Mouse (Mus musculus) embryonic facial prominence, embryonic 12.5 days (tissue): Measurements from ENCODE around the gene Chd2. TPM values are rescaled to one million over a fixed set of nuclear protein-coding genes. Genes with fewer than 3 reads are reported as not detected.

Experiments used
- ATAC-seq: fragments of 200-750 bp; cut with Nextera tagmentation; 2 replicates; pipeline ENCODE4 v1.8.0; 2017; ENCODE audit not compliant: insufficient number of reproducible peaks, insufficient read depth, low FRiP score, low TSS enrichment
- H3K27ac ChIP-seq: fragments of 300-500 bp; sonication (generic); 2 replicates; pipeline ENCODE4 v1.5.1; 2016; ENCODE audit warnings: mild to moderate bottlenecking
- H3K27me3 ChIP-seq: fragments of 300-500 bp; sonication (generic); 2 replicates; pipeline ENCODE4 v1.6.1; 2016; ENCODE audit warnings: mild to moderate bottlenecking, moderate library complexity
- H3K36me3 ChIP-seq: fragments of 300-500 bp; sonication (generic); 2 replicates; pipeline ENCODE4 v1.6.1; 2016; ENCODE audit warnings: mild to moderate bottlenecking
- H3K4me1 ChIP-seq: fragments of 300-500 bp; sonication (generic); 2 replicates; pipeline ENCODE4 v1.6.1; 2016
- H3K4me2 ChIP-seq: fragments of 300-500 bp; sonication (generic); replicated peaks from 2 replicates; pipeline ENCODE4 v1.6.1; 2016; ENCODE audit warnings: mild to moderate bottlenecking, moderate library complexity
- H3K4me3 ChIP-seq: fragments of 300-500 bp; sonication (generic); 2 replicates; pipeline ENCODE4 v1.5.1; 2016; ENCODE audit warnings: mild to moderate bottlenecking
- H3K9ac ChIP-seq: fragments of 300-500 bp; sonication (generic); 2 replicates; pipeline ENCODE4 v1.6.1; 2016; ENCODE audit warnings: mild to moderate bottlenecking, moderate library complexity
- H3K9me3 ChIP-seq: fragments of 300-500 bp; sonication (generic); 2 replicates; pipeline ENCODE4 v1.6.1; 2016; ENCODE audit warnings: mild to moderate bottlenecking, moderate library complexity
- WGBS: fragments of 180-500 bp; shearing (Covaris S2); methylation state at CpG from one replicate; pipeline ENCODE4 v1.1.7; 2016; 5-methylcytosine and 5-hydroxymethylcytosine counted together
- polyA plus RNA-seq: library from polyadenylated mRNA; unstranded; fragments of >200 nt; fragmentation: Nextera tagmentation; extraction: Ambion mirVana; gene quantifications from 2 replicates; pipeline ENCODE4 v1.2.1, GENCODE M21; 2016

The Chd2 gene
- polyA plus RNA-seq, 1 experiment from 2014 or later = 65.0 TPM

- WGBS = 83% methylated on average over 2 of the region's 2 CpGs
- Histone ChIP-seq H3K4me1 (no peaks in the 10 kb centered on the region), H3K27me3 (no peaks in the 10 kb centered on the region), H3K4me2 (no peak overlapping the region), H3K36me3 (peaks cover 83% of the 10 kb centered on the region), H3K9me3 (no peaks in the 10 kb centered on the region), H3K27ac (no peak overlapping the region), H3K9ac (no peak overlapping the region), H3K4me3 (no peak overlapping the region)
- ATAC-seq = no peak
Measured at GRCm38 (mm10) chr7:73512422-73512821, 29.2 kb downstream of the Chd2 start.

- H3K4me3 ChIP-seq = no peak overlapping the region
- no peak for ATAC-seq
- H3K4me1 ChIP-seq = no peaks in the 10 kb centered on the region
- no peak overlapping the region for H3K4me2 ChIP-seq
- peaks cover 77% of the 10 kb centered on the region for H3K36me3 ChIP-seq
- H3K27ac ChIP-seq = no peak overlapping the region
- WGBS = 87% methylated on average over 2 of the region's 2 CpGs
- no peaks in the 10 kb centered on the region for H3K27me3 ChIP-seq
- H3K9me3 ChIP-seq = no peaks in the 10 kb centered on the region
- no peak overlapping the region for H3K9ac ChIP-seq
Measured at GRCm38 (mm10) chr7:73508688-73509087, 32.9 kb downstream of the Chd2 start.

GRCm38 (mm10) chr7:73507491-73507890 lies 34.1 kb downstream of the Chd2 start:
- Histone ChIP-seq H3K4me2 (no peak overlapping the region), H3K9me3 (no peaks in the 10 kb centered on the region), H3K27ac (no peak overlapping the region), H3K9ac (no peak overlapping the region), H3K27me3 (no peaks in the 10 kb centered on the region), H3K4me3 (no peak overlapping the region), H3K36me3 (peaks cover 74% of the 10 kb centered on the region), H3K4me1 (no peaks in the 10 kb centered on the region)
- ATAC-seq = no peak
- WGBS = 91% methylated on average over 6 of the region's 6 CpGs

- ATAC-seq = no peak
- Histone ChIP-seq H3K4me3 (no peak overlapping the region), H3K9ac (no peak overlapping the region), H3K4me2 (no peak overlapping the region), H3K36me3 (peaks cover 75% of the 10 kb centered on the region), H3K4me1 (no peaks in the 10 kb centered on the region), H3K27me3 (no peaks in the 10 kb centered on the region), H3K9me3 (no peaks in the 10 kb centered on the region), H3K27ac (no peak overlapping the region)
- 92% methylated on average over 1 of the region's 1 CpGs for WGBS
Measured at GRCm38 (mm10) chr7:73506852-73507251, 34.8 kb downstream of the Chd2 start.

DNA sequence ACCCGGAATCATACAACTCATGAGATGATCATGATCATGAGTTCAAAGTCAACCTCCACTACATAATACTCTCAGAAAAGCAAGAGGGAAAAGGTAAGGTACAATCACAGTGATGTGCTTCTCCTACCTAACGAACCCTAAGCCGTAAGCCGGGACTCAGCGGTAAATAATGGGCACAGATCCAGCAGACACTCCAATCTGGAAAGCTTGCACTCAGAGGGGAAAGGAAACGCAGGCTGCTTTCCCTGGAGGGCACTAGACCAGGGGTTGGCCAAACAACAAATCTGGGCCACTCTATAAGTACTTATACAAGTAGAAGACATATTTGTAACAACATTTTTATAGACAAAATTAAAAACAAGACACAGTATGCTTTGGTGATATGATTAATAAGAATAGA lies 36.4 kb downstream of the Chd2 start:
- Histone ChIP-seq H3K36me3 (peaks cover 79% of the 10 kb centered on the region), H3K27me3 (no peaks in the 10 kb centered on the region), H3K4me2 (no peak overlapping the region), H3K9ac (no peak overlapping the region), H3K9me3 (no peaks in the 10 kb centered on the region), H3K4me3 (no peak overlapping the region), H3K27ac (no peak overlapping the region), H3K4me1 (no peaks in the 10 kb centered on the region)
- no peak for ATAC-seq
- whole genome bisulfite sequencing = 95% methylated on average over 6 of the region's 6 CpGs

- Histone ChIP-seq H3K27me3 (no peaks in the 10 kb centered on the region), H3K36me3 (peaks cover 79% of the 10 kb centered on the region), H3K4me1 (no peaks in the 10 kb centered on the region), H3K4me2 (no peak overlapping the region), H3K9ac (no peak overlapping the region), H3K27ac (no peak overlapping the region), H3K9me3 (no peaks in the 10 kb centered on the region), H3K4me3 (no peak overlapping the region)
- ATAC-seq = no peak
- 83% methylated on average over 2 of the region's 2 CpGs for WGBS
Measured at GRCm38 (mm10) chr7:73498200-73498599, 43.4 kb downstream of the Chd2 start.

GRCm38 (mm10) chr7:73489261-73489660 lies 52.4 kb downstream of the Chd2 start:
- Histone ChIP-seq H3K36me3 (peaks cover 78% of the 10 kb centered on the region), H3K9me3 (no peaks in the 10 kb centered on the region), H3K27me3 (no peaks in the 10 kb centered on the region), H3K27ac (no peak overlapping the region), H3K4me2 (no peak overlapping the region), H3K4me3 (no peak overlapping the region), H3K4me1 (no peaks in the 10 kb centered on the region), H3K9ac (no peak overlapping the region)
- WGBS = 85% methylated on average over 5 of the region's 5 CpGs
- ATAC-seq = no peak

DNA sequence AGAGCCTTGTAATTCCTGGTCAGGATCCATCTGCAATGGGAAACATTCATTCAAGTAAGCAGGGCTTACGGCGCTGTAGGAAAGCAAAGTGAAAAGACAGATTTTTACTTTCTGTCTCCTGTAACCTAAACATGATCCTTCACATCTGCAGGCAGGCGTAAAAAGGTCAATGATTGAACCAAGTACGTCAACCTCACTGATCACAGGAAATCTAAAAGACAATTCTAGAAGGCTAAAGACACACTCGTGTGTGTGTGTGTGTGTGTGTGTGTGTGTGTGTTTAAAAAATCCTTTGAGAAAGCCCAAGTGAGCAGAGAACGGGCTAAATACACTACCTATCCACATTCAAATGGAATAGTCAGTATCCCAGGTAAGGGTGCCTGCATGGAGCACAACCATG lies 60.5 kb downstream of the Chd2 start:
- peaks cover 83% of the 10 kb centered on the region for H3K36me3 ChIP-seq
- no peaks in the 10 kb centered on the region for H3K27me3 ChIP-seq
- H3K4me3 ChIP-seq = no peak overlapping the region
- ATAC-seq = no peak
- H3K9ac ChIP-seq = no peak overlapping the region
- WGBS = 83% methylated on average over 6 of the region's 6 CpGs
- H3K4me1 ChIP-seq = no peaks in the 10 kb centered on the region
- no peak overlapping the region for H3K4me2 ChIP-seq
- no peaks in the 10 kb centered on the region for H3K9me3 ChIP-seq
- H3K27ac ChIP-seq = no peak overlapping the region

GRCm38 (mm10) chr7:73479506-73479905 lies 62.1 kb downstream of the Chd2 start:
- Histone ChIP-seq H3K4me1 (no peaks in the 10 kb centered on the region), H3K9me3 (no peaks in the 10 kb centered on the region), H3K27ac (no peak overlapping the region), H3K4me3 (no peak overlapping the region), H3K27me3 (no peaks in the 10 kb centered on the region), H3K9ac (no peak overlapping the region), H3K4me2 (no peak overlapping the region), H3K36me3 (peaks cover 88% of the 10 kb centered on the region)
- whole genome bisulfite sequencing = 67% methylated on average over 3 of the region's 3 CpGs
- no peak for ATAC-seq

- no peak for ATAC-seq
- H3K4me3 ChIP-seq = no peak overlapping the region
- WGBS = 78% methylated on average over 11 of the region's 11 CpGs
- H3K4me1 ChIP-seq = no peaks in the 10 kb centered on the region
- no peak overlapping the region for H3K4me2 ChIP-seq
- no peak overlapping the region for H3K9ac ChIP-seq
- no peaks in the 10 kb centered on the region for H3K27me3 ChIP-seq
- H3K9me3 ChIP-seq = no peaks in the 10 kb centered on the region
- H3K27ac ChIP-seq = no peak overlapping the region
- H3K36me3 ChIP-seq = peaks cover 92% of the 10 kb centered on the region
Measured at GRCm38 (mm10) chr7:73478157-73479058, 63.2 kb downstream of the Chd2 start.

DNA sequence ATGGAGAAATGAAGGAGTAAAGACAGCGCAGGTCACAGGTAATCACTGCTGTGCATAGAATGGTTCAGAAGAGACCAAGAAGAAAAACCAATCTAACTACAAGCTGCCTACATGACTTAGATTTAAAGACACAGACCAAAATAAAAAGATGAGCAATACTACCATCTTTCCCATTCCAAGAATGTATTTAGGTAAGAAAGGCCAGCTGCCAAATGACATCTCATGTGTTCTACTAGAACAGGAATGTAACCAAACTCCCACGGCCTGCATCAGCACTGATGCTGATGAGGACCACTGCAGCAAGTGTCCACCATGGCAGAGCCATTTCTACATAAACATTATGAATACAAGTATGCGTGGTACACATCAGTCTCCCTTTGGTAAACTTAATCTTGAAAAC lies 73.9 kb downstream of the Chd2 start:
- Histone ChIP-seq H3K9ac (no peak overlapping the region), H3K4me2 (no peak overlapping the region), H3K27ac (no peak overlapping the region), H3K4me3 (no peak overlapping the region), H3K9me3 (no peaks in the 10 kb centered on the region), H3K36me3 (peaks cover 84% of the 10 kb centered on the region), H3K27me3 (no peaks in the 10 kb centered on the region), H3K4me1 (no peaks in the 10 kb centered on the region)
- 97% methylated on average over 3 of the region's 3 CpGs for WGBS
- ATAC-seq = no peak

DNA sequence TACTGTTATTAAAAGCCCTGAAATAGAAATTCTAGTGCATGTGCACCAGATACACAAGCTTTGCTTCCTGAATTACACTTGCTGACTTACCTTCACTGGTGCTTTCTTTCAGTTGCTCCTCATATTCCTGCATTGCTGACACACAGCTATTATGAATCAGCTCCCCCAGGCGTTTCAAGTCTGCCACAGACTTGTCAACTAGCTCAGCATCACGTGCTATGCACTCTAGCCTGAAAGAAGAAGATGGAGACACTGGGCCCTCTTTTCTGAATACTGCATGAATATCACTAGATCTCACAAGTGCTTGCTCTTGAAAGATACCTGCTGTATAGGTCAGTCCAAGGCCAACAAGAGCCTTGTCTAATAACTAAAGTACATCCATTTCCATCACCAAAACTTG lies 78.1 kb downstream of the Chd2 start:
- no peaks in the 10 kb centered on the region for H3K4me1 ChIP-seq
- H3K27me3 ChIP-seq = no peaks in the 10 kb centered on the region
- H3K4me3 ChIP-seq = no peak overlapping the region
- H3K4me2 ChIP-seq = no peak overlapping the region
- no peaks in the 10 kb centered on the region for H3K9me3 ChIP-seq
- no peak overlapping the region for H3K27ac ChIP-seq
- peaks cover 84% of the 10 kb centered on the region for H3K36me3 ChIP-seq
- ATAC-seq = no peak
- 82% methylated on average over 2 of the region's 2 CpGs for WGBS
- H3K9ac ChIP-seq = no peak overlapping the region
